In genomic region chr5:111115519-111116350, GRCm38 (mm10) we compare ENCODE assay signal across 9 mouse cellular contexts.
A peak's percentile ranks its signal among the peaks of the same experiment; 100 is the strongest.
DNase-seq lines count a peak whose midpoint lies in the region; ATAC-seq lines count a peak whose summit lies in the region.
"Had no signal": no experiment of that assay in that cellular context is flagged by ENCODE, and none has a peak within 500 bp of the region (broad histone marks: within the 10 kb centered on the region; RNA-seq: fewer than 3 reads in every experiment).

No protein-coding gene starts in this region.

- peaks cover 5% of the 10 kb centered on the region; the same call in 1 of the 2 replicates for H3K36me3 ChIP-seq in embryonic facial prominence, embryonic 10.5 days (replicated peaks)
- peaks cover 6% of the 10 kb centered on the region; the same call in 1 of the 2 replicates for H3K36me3 ChIP-seq in hindbrain, embryonic 14.5 days (replicated peaks; ENCODE audit: control insufficient read depth, insufficient read depth)
- peaks cover 7% of the 10 kb centered on the region for H3K36me3 ChIP-seq in megakaryocyte, embryonic 14.5 days (replicated peaks; ENCODE audit: low read length)
- H3K36me3 ChIP-seq: limb, embryonic 12.5 days had no signal

- intact Hi-C loops in left cerebral cortex, postnatal 4 days (cut with DNase I) = no loop called here
- intact Hi-C loops in left cerebral cortex, postnatal 36 days (cut with DNase I) = no loop called here

- H3K9me3 ChIP-seq in embryonic facial prominence, embryonic 10.5 days = no peaks in the 10 kb centered on the region
- H3K9me3 ChIP-seq in hindbrain, embryonic 14.5 days (ENCODE audit: control insufficient read depth, low read length) = no peaks in the 10 kb centered on the region
- 0 out of 2 replicates have a peak, but pooled peaks cover 3% of the 10 kb centered on the region for H3K9me3 ChIP-seq in megakaryocyte, embryonic 14.5 days
- H3K9me3 ChIP-seq: limb, embryonic 12.5 days had no signal

- H3K9ac ChIP-seq in hindbrain, embryonic 14.5 days = no peak overlapping the region
- H3K9ac ChIP-seq: limb, embryonic 12.5 days had no signal

- WGBS in embryonic facial prominence, embryonic 10.5 days = 59% methylated on average over 15 of the region's 15 CpGs
- WGBS in hindbrain, embryonic 14.5 days = 62% methylated on average over 15 of the region's 15 CpGs

- H3K4me1 ChIP-seq in embryonic facial prominence, embryonic 10.5 days = peaks cover 40% of the 10 kb centered on the region
- H3K4me1 ChIP-seq in hindbrain, embryonic 14.5 days (replicated peaks; ENCODE audit: control insufficient read depth, insufficient read depth, low read length) = peaks cover 13% of the 10 kb centered on the region; the same call in 1 of the 2 replicates
- H3K4me1 ChIP-seq in megakaryocyte, embryonic 14.5 days = peaks cover 97% of the 10 kb centered on the region

- peak; percentile 38 for DNase-seq in left cerebral cortex, postnatal 4 days
- no peak for DNase-seq in left cerebral cortex, postnatal 36 days (ENCODE audit: low spot score in 2 of 2)
- DNase-seq in embryonic facial prominence, embryonic 10.5 days (ENCODE audit: low spot score) = peak; percentile 65
- no peak for DNase-seq in hindbrain, embryonic 14.5 days (ENCODE audit: low spot score)
- DNase-seq in ovary, postnatal 36 days (ENCODE audit: low spot score) = no peak
- no peak for DNase-seq in right cerebral cortex, postnatal 25 days
- no peak for DNase-seq in MN1 (ENCODE audit: low spot score)

- H3K4me3 ChIP-seq in embryonic facial prominence, embryonic 10.5 days = no peak overlapping the region
- H3K4me3 ChIP-seq in hindbrain, embryonic 14.5 days (replicated peaks; ENCODE audit: low read length) = no peak overlapping the region
- H3K4me3 ChIP-seq in megakaryocyte, embryonic 14.5 days (replicated peaks) = peak overlapping the region; percentile 80
- H3K4me3 ChIP-seq: limb, embryonic 12.5 days had no signal

- H3K27me3 ChIP-seq in embryonic facial prominence, embryonic 10.5 days (replicated peaks; ENCODE audit: low read depth, poor library complexity, severe bottlenecking) = no peaks in the 10 kb centered on the region
- H3K27me3 ChIP-seq in hindbrain, embryonic 14.5 days (ENCODE audit: control insufficient read depth, insufficient read depth, low read length) = no peaks in the 10 kb centered on the region
- peaks cover 3% of the 10 kb centered on the region for H3K27me3 ChIP-seq in megakaryocyte, embryonic 14.5 days (replicated peaks)
- H3K27me3 ChIP-seq: limb, embryonic 12.5 days had no signal

- ATAC-seq in hindbrain, embryonic 14.5 days (ENCODE audit: low FRiP score) = no peak

- H3K4me2 ChIP-seq in hindbrain, embryonic 14.5 days (replicated peaks) = no peak overlapping the region
- H3K4me2 ChIP-seq: limb, embryonic 12.5 days had no signal

- no peak overlapping the region for H3K27ac ChIP-seq in embryonic facial prominence, embryonic 10.5 days (replicated peaks)
- H3K27ac ChIP-seq in hindbrain, embryonic 14.5 days = 0 out of 2 replicates have a peak overlapping the region, but pooled peaks have one; percentile 16
- H3K27ac ChIP-seq: limb, embryonic 12.5 days had no signal

Comparison
In these comparisons a context has a peak if more than half of its experiments do, and no peak if none do; other contexts are left out.
1. DNase-seq: peak in left cerebral cortex, postnatal 4 days (single experiment) and embryonic facial prominence, embryonic 10.5 days (single experiment); none in left cerebral cortex, postnatal 36 days (0 of 2), hindbrain, embryonic 14.5 days (single experiment), ovary, postnatal 36 days (single experiment), right cerebral cortex, postnatal 25 days (single experiment) and MN1 (single experiment).